Mouse (Mus musculus) bone marrow, adult 2 months (tissue): Measurements from ENCODE around the gene Mapk10.

Experiments
- CTCF ChIP-seq: fragments of 200-500 bp; IDR thresholded peaks from 2 replicates; pipeline ENCODE4 v1.5.1; 2011; ENCODE audit warnings: low read length, control low read depth; ENCODE audit not compliant: control insufficient read depth, insufficient read depth
- POLR2A ChIP-seq: fragments of 200-500 bp; IDR thresholded peaks from 2 replicates; pipeline ENCODE4 v1.6.1; 2011; ENCODE audit warnings: low read depth, mild to moderate bottlenecking, control low read depth, low read length, borderline replicate concordance; ENCODE audit not compliant: control insufficient read depth

DNA sequence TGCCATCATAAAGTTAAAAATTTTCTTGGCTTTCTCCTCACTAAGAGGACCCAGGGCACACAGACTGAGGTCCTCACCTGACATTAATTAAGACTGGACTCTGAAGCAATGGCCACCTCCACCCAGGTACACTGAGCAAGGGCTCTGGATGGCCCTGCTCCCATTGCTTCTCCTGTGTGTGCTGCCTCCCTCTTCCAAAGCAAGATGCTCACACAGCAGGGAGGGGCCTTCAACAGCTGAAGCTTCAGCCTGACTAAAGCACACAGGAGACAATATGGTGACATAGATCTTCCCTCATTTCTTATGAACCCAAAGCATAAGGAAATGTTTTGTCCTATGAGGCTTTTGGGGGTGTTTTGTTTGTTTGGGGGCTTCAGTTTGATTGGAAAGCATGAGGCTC is 215.2 kb downstream of the Mapk10 start:
- TF ChIP-seq POLR2A (no peak), CTCF (no peak)
